Mouse (Mus musculus): ENCODE measurements at regions not wholly inside any gene's neighbourhood (a gene's known extent, or its start where the extent isn't known, plus 50 kb on each side); places are given as distances from the start of the nearest gene placed in this dataset.
A peak's percentile ranks its signal among the peaks of the same experiment; 100 is the strongest.

DNA sequence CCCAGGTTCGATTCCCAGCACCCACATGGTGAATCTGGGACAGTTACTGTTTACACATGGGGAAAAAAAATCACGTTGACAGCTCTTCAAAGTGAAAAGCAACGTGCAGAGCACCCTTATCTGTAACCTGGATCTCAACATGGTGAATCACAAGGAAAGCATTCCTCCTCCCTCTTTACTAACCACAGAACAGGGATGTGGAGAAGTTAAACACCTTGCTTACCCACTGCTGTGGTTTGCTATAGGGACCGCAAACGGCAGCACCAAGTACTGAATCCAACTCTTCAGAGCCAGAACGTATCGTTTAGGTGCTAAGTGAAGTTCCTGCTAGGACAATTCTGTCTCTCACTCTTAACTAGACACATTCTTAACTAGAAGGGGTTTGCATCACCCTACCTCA is 210.0 kb downstream of the Sptssa start:
- Histone ChIP-seq H3K9ac (no peak overlapping the region), H3K27ac (ENCODE audit: low read depth, low read length) (no peak overlapping the region), H3K4me3 (ENCODE audit: low read depth, low read length) (no peak overlapping the region), H3K9me3 (ENCODE audit: low read length) (no peaks in the 10 kb centered on the region), H3K4me1 (ENCODE audit: insufficient read depth) (no peaks in the 10 kb centered on the region), H3K27me3 (ENCODE audit: insufficient read depth, low read length) (no peaks in the 10 kb centered on the region), H3K4me2 (ENCODE audit: low read depth) (no peak overlapping the region), H3K36me3 (ENCODE audit: insufficient read depth) (no peaks in the 10 kb centered on the region)
- no peak for ATAC-seq
- DNase-seq, result no peak
- WGBS, result 90% methylated on average over 7 of the region's 7 CpGs
- TF ChIP-seq CTCF (IDR thresholded peaks at IDR 0.05; ENCODE audit: low read depth), result no peak

DNA sequence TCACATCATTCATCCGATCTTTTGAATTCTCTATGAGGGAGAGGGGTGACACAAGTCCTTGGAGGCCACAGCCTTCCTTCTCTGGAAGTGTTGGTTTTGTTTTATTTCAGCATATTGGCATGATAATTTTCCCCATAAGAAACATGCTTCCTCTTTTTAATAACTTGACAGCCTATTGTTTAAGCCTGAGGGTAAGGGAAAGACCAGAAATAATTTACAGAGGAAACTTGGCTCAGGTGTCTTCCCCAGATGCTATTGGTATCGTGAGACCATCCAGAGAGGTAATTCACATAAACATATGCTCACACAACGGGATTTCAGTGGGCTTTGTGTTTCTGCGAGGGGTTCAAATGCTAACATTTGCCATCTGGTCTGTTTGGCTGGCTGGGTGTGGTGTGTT is 212.0 kb downstream of the Sptssa start:
- Histone ChIP-seq H3K36me3 (ENCODE audit: insufficient read depth) (no peaks in the 10 kb centered on the region), H3K4me1 (ENCODE audit: insufficient read depth) (no peaks in the 10 kb centered on the region), H3K27me3 (ENCODE audit: insufficient read depth, low read length) (no peaks in the 10 kb centered on the region), H3K27ac (ENCODE audit: low read depth, low read length) (no peak overlapping the region), H3K9me3 (ENCODE audit: low read length) (no peaks in the 10 kb centered on the region), H3K4me3 (ENCODE audit: low read depth, low read length) (no peak overlapping the region), H3K4me2 (ENCODE audit: low read depth) (no peak overlapping the region), H3K9ac (no peak overlapping the region)
- ATAC-seq, result no peak
- no peak for DNase-seq
- WGBS, result 50% methylated on average over 4 of the region's 4 CpGs
- TF ChIP-seq CTCF (IDR thresholded peaks at IDR 0.05; ENCODE audit: low read depth), result no peak

DNA sequence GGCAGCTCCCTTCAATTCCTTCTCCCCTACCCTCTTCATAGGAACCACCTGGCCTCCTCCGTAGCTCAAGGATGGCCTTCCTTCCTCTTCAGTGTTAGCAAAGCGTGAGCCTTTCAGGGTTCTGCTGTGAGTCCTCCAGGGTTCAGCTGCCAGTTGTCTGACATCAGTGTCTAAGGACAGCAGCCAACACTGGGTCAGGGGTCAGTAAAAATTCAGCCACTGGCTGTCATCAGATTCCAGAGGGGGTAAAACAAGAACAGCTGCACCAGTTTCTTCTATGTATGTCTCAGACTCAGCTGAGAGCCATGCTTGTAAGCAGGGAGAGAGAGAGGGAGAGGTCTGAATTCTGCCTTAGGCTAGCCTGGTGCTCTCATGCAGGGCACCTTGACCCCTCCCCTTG is 213.1 kb downstream of the Sptssa start:
- DNase-seq (no peak), ATAC-seq (no peak)
- Histone ChIP-seq H3K9ac (no peak overlapping the region), H3K4me2 (ENCODE audit: low read depth) (no peak overlapping the region), H3K27ac (ENCODE audit: low read depth, low read length) (no peak overlapping the region), H3K9me3 (ENCODE audit: low read length) (no peaks in the 10 kb centered on the region), H3K27me3 (ENCODE audit: insufficient read depth, low read length) (no peaks in the 10 kb centered on the region), H3K36me3 (ENCODE audit: insufficient read depth) (no peaks in the 10 kb centered on the region), H3K4me3 (ENCODE audit: low read depth, low read length) (no peak overlapping the region), H3K4me1 (ENCODE audit: insufficient read depth) (no peaks in the 10 kb centered on the region)
- WGBS, result 92% methylated on average over 2 of the region's 2 CpGs
- no peak for TF ChIP-seq CTCF (IDR thresholded peaks at IDR 0.05; ENCODE audit: low read depth)

DNA sequence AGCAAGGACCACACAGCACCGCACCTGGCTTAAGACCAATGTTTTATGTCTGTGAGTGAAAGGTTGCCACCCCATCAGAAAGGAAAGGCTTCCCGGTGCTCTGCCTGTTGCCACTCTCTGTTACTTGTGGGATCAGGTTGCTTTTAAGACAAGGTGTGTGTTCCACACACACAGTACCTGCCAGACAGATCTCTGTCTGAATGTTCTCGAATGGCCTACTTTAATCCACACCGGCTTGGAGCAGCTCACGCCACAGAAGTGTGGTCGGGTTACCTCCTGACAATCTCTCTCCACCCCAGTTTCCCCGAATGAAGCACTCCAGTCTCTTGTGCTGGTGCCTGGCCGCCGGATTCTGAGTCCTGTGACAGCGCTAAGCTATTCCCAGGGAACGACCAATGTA is 214.0 kb downstream of the Sptssa start:
- Histone ChIP-seq H3K27me3 (ENCODE audit: insufficient read depth, low read length) (no peaks in the 10 kb centered on the region), H3K9me3 (ENCODE audit: low read length) (no peaks in the 10 kb centered on the region), H3K4me3 (ENCODE audit: low read depth, low read length) (no peak overlapping the region), H3K4me2 (ENCODE audit: low read depth) (no peak overlapping the region), H3K4me1 (ENCODE audit: insufficient read depth) (no peaks in the 10 kb centered on the region), H3K36me3 (ENCODE audit: insufficient read depth) (no peaks in the 10 kb centered on the region), H3K9ac (no peak overlapping the region), H3K27ac (ENCODE audit: low read depth, low read length) (no peak overlapping the region)
- DNase-seq, result no peak
- WGBS, result 78% methylated on average over 11 of the region's 11 CpGs
- TF ChIP-seq CTCF (IDR thresholded peaks at IDR 0.05; ENCODE audit: low read depth), result no peak
- no peak for ATAC-seq

DNA sequence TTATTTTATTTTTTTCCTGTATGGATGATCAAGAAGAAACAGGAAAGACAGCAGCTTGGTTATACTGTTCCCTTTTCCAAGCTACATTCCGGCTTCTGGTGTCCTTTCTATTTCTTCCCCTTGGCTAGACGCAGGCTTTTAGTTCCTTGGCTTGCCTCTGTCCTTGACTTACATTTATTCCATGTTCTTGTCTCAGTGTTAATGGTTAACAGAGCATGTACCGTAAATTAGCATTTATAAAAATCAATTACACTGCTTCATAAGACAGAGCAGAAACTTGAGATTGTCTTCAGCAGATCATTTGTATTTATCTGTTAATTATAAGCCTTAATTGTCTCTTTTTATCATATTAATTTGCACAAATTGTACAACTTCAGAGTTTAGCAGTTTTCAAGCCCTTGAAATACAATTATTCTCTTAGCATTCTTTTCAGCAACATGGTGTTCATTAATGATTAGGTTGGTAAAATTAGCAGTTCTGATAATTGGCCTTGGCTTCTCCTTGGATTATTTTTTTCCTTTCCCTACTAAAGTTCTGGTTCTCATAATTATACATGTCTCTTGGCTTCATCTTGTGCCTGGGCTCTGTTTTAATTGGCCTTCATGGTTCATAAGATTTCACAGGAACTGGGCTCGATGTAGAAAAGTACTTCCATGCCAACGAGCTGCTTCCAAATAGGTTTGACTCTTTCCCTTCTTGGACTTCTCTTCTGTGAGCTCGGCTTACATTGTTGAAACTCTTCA is 215.4 kb downstream of the Sptssa start:
- Histone ChIP-seq H3K4me2 (ENCODE audit: low read depth) (no peak overlapping the region), H3K27ac (ENCODE audit: low read depth, low read length) (no peak overlapping the region), H3K9me3 (ENCODE audit: low read length) (no peaks in the 10 kb centered on the region), H3K27me3 (ENCODE audit: insufficient read depth, low read length) (no peaks in the 10 kb centered on the region), H3K36me3 (ENCODE audit: insufficient read depth) (no peaks in the 10 kb centered on the region), H3K9ac (no peak overlapping the region), H3K4me1 (ENCODE audit: insufficient read depth) (no peaks in the 10 kb centered on the region), H3K4me3 (ENCODE audit: low read depth, low read length) (no peak overlapping the region)
- ATAC-seq (no peak; the same call in 1 of the 2 replicates), DNase-seq (peak; percentile 26)
- WGBS, result 38% methylated on average over 6 of the region's 6 CpGs
- TF ChIP-seq CTCF (IDR thresholded peaks at IDR 0.05; ENCODE audit: low read depth), result no peak

DNA sequence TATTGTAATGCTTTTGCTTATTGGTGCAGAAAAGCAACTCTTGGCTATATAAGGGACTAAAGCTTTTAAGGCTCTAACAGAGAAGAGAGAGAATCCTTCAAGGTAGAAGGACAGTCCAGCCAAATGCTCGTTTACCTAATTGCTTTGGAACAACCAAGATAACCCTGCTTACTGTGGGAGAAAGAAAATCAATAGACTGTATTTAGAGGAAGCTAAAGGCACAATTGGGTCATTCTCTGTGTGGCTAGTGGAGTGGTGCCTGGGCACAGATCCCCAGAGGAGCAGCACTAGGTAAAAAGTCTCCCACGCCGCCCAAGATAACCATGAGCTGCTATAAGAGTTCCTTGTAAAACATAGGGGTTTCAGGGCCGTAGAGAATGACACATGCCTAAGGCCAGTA is 217.6 kb downstream of the Sptssa start:
- no peaks in the 10 kb centered on the region for H3K27me3 ChIP-seq (ENCODE audit: insufficient read depth, low read length)
- no peak overlapping the region for H3K4me2 ChIP-seq (ENCODE audit: low read depth)
- no peak for ATAC-seq
- H3K27ac ChIP-seq (ENCODE audit: low read depth, low read length), result no peak overlapping the region
- H3K9me3 ChIP-seq (ENCODE audit: low read length), result no peaks in the 10 kb centered on the region
- H3K4me1 ChIP-seq (ENCODE audit: insufficient read depth), result no peaks in the 10 kb centered on the region
- H3K9ac ChIP-seq, result no peak overlapping the region
- H3K36me3 ChIP-seq (ENCODE audit: insufficient read depth), result no peaks in the 10 kb centered on the region
- no peak overlapping the region for H3K4me3 ChIP-seq (ENCODE audit: low read depth, low read length)
- 50% methylated on average over 4 of the region's 4 CpGs for WGBS
- TF ChIP-seq CTCF (IDR thresholded peaks at IDR 0.05; ENCODE audit: low read depth), result no peak
- DNase-seq, result no peak

DNA sequence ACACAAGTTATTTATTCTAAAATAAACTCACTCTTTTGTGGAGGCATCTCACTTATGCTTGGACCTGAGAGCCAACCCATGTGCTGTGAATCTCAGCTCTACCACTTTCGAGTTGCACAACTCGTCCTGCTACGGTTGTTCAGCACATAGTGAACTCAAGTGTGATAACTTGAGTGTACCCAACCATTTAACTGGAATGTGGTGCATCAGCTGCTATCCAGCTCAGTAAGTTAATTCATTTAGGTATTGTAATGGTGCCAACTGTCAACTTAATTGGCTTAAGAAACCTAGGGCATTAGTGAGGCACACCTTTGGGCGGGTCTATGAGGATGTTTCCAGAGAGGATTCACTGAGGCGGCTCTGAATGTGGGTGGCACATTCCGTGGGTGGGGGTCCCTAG is 221.6 kb upstream of the Egln3 start:
- ATAC-seq (no peak), DNase-seq (no peak)
- H3K36me3 ChIP-seq (ENCODE audit: insufficient read depth), result no peaks in the 10 kb centered on the region
- H3K4me1 ChIP-seq (ENCODE audit: insufficient read depth), result no peaks in the 10 kb centered on the region
- no peak for TF ChIP-seq CTCF (IDR thresholded peaks at IDR 0.05; ENCODE audit: low read depth)
- no peak overlapping the region for H3K27ac ChIP-seq (ENCODE audit: low read depth, low read length)
- WGBS, result 78% methylated on average over 6 of the region's 6 CpGs
- H3K9ac ChIP-seq, result no peak overlapping the region
- no peaks in the 10 kb centered on the region for H3K27me3 ChIP-seq (ENCODE audit: insufficient read depth, low read length)
- no peak overlapping the region for H3K4me3 ChIP-seq (ENCODE audit: low read depth, low read length)
- H3K9me3 ChIP-seq (ENCODE audit: low read length), result no peaks in the 10 kb centered on the region
- no peak overlapping the region for H3K4me2 ChIP-seq (ENCODE audit: low read depth)
